Mouse (Mus musculus) thymus, postnatal 10 days (tissue): ENCODE measurements around the gene Arid1b.

Experiments
- DNase-seq, 2 experiments: peaks; one replicate each; pipeline ENCODE4 v3.0.0; 2021; ENCODE audit warnings: low spot score in 2 of 2

Gene Arid1b

DNA sequence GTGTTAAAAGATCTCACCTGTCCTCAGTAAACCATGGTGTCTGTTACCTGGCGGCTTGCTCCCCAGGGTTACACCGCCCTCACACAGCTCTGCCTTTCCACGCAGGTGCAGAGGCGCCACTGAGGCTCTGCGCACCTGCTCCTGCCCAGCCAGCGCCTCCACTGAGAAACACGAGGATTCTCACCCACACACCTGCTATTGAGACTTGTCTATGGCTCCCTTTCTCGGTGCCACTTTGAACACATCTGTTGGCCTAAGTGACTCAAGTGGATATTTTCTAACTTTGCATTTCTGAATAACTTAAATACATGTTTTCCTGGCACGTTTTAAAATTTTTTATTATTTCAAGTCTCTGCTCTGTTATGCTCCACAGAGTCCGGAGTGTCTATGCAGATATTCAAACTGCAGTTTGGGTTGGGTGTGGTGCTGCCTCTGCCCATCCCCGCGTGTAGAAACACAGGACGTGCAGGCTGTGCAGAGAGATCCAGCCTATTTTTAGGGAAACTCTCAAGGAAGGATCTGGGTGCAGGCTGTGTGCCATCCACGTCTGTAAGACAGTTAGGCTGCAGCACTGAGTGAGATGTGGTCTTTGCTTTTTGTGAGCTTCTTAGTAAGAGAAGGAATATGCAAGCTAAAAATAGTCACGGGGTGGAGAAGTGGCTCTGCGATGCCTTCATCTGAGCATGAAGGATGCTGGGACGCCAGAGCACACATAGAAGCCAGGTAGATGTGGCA lies 283.2 kb downstream of the Arid1b start:
- DNase-seq = no peak

DNA sequence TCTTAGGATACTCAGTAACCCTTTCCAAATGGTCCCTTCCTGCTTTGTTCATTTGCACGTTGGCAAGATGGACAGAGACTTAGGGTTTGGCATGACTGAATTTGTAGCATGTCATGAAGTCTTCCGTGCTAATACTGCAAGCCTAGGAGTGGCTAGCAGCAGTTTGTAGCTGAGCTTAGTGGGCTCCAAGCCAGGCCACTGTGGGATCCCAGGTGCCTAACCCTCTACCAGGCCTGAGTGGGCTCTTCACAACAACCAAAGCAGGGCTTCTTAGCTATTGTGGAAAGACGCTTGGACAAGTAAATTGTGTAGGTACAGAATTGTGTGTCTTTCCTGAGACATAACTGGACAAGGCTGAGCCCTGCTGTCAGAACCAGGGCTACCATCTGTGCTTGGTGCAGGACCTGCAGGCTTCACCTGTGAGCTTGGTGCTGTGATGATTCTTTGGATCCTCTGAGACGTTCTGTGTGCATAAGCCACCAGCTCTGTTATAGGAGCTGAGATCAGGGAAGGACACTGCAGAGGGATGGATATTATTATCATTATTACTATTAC lies 286.4 kb downstream of the Arid1b start:
- DNase-seq = no peak

DNA sequence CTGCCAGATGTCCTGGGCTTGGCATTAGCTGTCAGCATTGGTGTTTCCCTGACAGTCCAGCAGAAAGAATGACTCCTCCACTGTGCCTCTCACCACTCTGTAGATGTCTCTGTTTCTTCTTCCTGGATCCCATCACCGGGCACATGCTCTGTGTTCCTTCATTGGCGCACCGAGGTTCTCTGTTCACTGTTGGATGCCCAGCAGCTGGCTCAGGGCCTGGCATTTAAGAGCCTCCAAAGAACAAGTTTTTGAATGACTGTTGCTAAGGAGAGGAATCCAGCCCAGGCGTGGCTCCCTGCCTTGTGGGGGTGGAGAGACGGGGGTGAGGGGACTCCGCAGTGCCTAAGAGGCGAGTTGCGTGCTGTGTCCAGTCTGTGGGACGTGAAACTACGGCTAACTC lies 290.7 kb downstream of the Arid1b start:
- no peak for DNase-seq

DNA sequence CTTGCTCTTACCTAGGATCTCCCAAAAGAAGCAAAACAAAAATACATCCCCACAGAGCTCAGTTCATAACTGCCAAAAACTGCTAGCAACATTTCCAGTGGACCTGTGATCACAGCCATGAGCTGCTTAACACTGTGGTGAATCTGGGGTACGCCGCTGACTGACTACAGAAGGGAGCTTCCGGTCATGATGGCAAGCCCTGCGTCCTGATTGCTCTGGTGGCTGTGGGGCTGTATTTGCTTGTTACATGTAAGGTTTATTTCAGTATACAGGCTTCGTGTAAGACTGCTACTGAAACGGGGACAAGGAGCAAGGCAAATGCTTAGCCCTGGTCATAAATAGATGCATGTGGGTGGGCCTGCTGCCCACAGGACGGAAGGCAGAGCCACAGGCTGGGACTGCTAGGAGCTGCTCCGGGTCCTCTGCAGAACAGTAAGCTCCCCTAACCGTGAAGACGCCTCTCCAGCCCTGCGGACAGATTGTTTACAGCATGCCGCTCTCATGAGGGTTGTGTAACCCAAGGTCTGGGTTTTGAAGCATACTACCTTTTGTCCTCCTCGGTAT lies 291.8 kb downstream of the Arid1b start:
- no peak for DNase-seq

DNA sequence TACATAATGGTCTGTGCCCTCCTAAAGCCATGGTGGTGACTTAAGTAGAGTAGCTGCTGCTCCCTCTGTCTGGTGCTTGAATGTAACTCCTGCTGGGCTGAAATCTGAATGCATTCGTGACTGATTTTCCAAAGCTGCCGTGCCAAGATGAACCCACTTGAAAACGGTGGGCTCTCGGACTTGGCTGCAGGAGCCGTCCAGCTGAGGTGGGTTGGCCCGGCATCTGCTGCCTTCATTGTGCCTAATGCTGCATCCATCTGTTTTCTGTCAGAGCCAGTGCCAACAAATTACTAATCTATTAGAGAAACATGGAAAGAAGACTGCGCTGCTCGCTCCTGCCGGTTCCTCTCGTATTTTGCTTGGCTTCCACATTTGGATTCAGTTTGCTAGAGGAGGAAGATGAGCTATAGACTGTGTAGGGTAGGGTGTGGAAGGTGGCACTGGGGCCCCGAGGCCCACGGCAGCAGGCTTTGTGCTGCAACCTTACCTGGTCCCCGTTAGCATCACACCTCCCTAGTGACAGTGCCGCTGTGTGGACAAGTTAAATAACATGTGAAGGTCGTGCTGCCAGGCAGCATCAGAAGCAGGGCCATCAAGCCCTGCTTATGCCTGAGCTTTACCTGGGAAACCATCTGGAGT lies 292.6 kb downstream of the Arid1b start:
- DNase-seq = no peak

DNA sequence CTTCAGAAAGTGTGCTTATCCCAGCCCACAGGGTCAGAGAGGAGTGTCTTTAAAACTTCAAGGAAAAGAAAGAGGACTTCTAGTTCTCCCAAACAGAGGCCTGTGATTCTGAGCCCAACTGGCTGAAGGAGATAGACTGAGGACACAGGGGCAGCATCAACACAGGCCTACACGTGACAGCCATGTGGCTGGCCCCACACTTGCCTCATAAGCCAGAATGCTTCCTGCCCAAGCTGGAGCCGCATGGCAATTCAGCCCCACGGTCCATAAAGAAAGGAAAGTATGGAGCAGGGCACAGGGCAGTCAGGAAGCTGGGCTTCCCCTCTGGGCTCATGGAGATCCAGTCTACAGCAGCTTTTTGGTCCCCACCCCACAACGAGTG lies 293.1 kb downstream of the Arid1b start:
- DNase-seq = no peak

DNA sequence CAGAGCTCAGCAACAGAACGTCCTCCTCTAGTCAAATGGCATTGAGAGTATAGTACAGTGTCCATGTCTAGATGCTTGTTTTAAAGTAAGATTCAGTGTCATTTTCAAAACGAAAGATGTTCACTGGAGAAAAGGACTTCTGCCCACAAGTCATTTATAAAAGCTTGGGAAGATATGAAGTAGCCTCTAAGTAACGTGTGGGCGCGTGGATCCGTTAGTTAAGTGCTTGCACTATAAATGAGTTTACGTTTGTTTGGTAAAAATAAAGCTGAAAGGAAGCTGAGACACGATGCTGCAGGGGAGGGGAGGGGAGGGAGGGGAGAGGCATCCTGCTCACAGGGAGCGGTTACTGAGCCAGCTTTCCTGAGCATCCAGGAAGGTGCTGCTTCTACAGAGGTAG lies 293.5 kb downstream of the Arid1b start:
- DNase-seq = no peak

DNA sequence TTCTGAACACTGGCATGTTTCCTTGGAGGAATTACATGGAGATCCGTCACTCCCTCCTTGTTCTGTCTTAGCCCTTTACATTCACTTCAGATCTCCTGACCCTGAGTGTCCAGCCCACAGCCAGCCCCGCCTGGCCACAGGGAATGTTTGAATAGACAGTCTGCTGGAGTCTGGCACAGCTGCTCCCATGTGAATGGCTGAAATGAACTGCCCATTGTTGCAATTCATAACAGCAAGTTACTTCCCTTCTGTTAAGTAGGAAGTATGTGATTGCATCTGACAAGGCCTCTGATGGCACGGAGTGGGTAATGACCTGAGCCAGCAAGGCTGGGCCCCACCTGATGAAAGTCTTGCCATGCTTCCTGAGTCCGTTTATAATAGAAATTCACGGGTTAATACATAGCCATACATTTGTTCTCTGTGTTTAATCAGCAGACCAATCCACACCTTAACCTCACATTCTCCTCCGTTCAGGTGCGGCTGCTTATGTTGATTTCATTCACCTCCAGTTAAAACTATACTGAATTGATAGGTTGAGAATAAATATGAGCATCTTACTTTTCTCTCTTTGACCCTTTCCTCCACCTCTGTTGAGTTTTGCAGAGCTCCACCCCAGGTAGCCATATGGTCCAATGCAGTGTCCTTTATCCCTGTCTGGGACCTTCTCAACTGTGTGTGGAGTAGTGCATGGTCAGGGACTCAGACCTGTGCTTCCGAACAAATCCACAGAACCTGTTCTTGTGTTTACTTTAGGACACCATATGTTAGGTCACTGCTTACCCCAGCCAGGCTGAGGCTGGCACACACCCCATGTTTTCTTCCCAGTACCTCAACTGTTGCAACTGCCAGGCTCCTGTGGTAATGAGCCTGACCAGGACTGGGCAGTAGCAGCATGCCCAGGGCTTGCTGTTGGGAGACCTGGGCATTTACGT lies 299.8 kb downstream of the Arid1b start:
- DNase-seq = no peak

DNA sequence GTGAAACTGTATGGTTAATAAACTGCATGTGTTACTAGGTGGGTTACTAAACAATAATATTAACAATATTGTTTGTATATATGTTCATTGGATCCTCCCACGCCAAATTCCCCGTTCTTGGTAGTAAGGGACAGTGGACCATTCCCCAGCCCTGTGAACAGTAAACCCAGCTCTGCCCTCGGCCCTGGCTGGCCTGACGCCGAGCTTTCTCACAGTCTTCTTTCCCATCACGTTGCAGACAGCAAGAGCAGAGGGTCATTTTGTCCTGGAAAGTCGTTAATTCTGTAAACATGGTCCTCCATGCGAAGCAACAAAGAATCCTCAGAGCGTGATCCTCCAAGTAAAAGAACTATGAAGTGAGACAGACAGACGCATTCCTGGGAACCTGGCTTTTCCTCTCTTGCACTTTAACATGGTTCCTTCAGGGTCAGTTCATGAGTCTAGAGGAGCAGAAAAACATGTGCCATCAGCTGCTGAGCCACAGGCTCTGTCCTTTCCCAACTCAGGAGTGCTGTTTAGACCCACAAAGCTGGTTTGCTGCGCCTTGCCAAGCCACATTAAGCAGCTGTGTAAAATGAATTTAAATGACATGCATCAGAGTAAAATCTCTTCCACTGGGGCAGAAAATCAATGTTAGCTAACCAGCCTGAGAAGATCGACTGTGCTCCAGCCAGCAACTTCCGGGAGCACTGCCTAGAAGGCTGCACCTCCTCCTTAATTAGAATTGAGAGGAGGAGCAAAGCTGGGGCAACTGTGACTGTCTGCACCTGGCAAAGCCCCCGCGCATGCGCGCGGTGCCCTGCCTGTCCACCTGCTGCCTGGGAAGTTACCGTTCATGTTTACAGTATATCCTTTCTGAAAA lies 301.2 kb downstream of the Arid1b start:
- DNase-seq = peak; percentile 93

DNA sequence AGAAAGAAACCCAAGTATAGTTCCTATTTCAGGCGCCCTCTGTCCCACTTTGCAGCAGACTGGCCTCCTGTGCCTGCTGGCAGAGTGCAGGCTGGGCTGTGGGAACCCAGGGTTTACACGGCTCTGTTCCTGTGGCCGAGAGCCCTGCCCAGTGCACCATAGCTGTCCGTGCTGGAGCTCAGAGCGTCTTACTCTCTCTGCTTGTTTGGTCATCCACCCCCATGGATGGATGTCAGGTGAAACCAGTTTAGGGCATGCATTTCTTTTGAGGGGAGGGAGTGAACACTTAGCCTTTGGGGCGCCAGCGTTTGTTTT lies 301.8 kb downstream of the Arid1b start:
- no peak for DNase-seq

DNA sequence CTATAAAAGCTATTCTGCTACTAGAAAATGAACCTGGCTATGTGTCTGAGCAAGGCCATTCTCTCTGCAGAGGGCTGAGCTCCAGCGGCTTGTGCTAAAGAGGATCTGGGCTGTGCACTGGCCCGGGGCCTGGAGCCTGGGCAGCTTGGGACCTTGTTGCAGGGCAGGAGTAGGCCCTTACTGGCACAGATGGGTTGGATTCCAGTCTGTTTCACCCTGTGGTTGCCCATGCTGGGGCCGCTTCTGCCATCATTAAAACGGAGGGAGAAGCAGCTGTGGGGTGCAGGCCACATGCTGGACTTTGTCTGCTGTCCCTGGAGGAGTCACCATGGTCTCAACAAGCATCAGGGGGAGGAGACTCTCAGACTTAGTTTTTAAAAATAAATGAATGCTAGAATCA lies 303.4 kb downstream of the Arid1b start:
- no peak for DNase-seq

DNA sequence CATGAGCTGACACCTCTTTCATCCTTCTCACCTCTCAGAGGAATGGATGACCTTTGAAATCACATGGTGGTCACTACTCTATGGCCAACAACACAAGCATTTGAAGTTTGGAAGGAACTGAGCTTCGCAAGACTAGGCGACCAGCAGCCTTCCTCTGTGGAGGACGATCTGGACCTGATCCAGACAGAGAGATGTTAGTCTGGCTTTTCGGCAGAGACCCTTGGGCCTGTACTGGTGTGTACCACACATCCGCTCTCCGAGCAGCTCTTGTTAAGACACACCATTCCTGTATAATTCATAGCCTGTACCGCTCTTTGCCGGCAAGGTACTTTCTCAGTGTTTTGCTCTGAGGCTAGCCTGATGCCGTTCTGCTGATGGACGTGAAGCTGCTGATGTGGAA lies 303.9 kb downstream of the Arid1b start:
- DNase-seq = no peak

DNA sequence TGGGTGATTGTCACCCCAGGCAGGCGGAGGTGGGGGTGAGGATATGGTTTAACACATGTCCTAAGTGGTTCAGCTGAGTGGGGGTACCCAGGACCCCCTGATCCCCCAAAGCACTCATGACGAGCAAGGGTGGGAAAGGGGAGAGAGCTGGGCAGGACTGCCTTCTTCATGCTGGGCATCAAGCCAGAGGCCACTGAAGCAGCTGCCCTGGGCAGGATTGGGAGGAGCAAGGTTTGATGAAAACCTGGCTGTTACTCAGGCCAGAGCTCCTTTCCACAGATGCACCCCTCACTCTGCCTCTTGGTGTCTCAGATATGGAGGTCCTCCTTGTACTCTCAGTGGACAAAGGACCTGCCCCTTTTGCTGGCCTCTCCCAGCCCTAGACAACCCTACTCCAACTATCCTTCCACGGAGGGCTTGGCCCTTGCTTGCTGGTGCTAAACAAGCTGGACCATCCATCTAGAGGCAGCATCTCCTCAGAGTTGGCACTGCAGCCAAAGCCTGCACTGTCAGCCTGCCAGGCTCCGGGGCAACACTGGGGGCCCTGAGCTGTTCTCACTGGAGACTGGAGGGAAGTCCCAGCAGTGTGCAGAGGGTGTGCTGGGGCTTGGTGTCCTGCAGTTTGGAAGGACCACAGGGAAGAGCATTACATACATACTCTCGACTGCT lies 304.9 kb downstream of the Arid1b start:
- no peak for DNase-seq

DNA sequence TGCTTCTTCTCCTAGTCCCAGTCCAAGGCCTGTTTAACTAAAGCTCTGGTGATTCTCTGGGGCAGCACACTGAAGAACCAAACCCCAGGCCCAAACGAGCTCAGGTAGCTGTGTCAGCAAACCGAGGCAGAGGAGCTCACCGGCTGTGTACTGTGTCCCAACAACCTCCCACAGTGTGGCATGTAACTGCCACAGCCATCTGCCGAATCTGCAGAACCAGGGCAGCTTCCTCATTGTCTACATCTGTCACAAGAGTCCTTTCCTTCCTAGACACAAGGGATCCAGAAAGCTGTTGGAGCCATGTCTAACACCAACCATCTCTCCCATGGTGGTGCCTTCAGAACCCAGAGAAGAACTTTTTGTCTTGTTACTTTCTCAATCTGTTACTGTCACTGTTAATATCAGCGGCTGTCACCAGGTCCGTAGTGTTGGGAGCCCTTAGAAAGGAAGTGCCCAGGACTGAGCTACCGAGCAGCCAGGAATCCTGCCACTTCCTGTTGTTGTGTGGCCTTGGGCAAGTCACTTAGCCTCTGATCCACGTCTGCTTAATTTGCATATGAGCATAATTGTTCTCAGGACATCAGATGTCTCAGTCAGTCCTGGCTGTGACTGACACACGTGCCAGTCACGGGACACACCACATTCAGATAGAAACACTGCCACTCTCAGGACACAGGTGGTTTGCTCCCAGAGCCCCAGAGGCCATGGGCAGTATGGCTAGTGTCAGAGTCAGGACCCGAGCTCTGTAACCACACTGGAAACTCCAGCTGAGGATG lies 309.0 kb downstream of the Arid1b start:
- no peak for DNase-seq

DNA sequence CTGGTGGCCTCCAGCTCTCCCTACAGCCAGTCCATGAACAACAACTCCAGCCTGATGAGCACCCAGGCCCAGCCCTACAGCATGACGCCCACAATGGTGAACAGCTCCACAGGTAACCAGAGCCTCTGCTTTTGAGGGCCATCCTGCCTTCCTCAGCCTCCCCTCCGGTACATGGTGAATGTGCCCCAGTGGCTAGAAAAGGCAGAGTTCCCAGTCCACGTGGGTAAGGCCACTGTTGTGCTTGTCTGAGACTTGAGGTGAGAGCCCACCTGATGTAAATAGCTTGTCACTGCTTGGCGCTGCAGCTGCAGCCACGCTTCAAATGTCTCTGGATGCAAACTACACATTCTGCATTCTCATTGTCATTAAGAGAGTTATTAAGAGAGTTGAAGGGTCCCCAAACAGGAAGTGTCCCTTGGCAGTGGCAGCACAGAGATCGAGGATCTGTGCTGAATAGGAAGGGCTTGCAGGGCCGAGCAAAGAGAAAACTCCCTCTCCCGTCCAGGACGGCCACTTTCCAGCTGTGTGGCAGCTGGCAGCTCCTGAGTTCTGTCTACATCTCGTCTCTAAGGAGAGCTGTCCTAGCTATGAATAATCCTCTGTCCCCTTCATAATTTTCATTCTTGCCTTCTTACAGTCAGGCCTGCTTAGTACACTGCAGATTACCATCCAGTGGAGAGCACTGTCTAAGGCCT lies 311.8 kb downstream of the Arid1b start:
- DNase-seq = no peak

DNA sequence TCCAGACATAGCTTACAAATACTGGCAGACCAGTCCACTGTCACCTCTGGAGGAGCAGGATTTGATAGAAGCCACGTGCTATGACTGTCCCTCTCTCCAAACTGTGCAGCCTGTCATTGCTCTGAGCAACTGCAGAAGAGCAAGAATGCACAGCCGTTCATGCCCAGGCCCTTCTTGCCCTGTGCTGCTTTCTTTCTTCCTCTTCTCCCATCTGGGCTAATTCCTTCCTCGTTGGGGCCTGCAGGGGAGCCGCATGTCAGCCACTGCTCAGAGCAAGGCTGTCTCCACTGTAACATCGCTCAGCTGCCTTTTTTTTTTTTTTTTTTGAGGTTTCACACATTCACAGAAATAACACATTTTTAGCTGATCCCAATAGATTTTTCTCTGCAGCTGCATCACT lies 315.8 kb downstream of the Arid1b start:
- no peak for DNase-seq

DNA sequence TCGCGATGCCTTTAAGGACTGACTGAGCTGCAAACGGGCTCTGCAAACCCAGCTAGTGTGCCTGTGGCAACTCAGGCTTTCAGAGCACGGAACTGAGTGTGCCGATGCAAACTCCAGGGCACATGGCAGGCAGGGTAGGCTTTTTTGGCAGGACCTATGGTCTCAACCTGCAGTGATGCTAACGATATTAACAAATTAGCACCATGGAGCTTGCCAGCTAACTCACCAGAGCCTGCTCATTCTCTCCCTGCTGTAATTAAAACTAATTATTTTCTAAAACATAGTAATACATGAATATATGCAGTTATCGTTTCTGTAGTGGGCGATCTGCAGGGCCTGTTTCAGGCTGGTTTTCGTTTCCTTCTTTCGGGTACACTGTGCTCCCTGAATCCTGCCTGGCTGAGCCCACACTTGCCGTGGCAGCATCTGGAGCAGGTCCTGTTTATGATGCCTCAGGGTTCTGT lies 316.3 kb downstream of the Arid1b start:
- no peak for DNase-seq

DNA sequence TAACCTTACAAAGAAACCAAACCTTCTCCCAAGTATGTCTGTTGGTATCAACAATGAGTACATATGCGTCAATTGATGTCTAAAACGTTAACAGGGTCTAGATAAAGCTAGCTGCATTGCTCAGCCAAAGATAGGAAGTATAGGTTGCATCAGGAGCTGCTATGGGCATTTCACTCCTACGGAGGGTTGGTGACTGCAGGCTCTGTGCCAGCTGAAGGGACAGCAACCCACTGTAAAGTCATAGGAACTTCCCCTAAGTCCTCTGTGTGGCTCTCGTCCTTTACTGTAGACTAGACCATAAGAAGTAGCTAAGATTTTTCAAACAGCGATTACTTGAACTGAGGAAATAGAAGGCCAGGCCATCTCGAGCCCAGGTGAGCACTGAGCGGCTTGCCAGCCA lies 316.9 kb downstream of the Arid1b start:
- no peak for DNase-seq

DNA sequence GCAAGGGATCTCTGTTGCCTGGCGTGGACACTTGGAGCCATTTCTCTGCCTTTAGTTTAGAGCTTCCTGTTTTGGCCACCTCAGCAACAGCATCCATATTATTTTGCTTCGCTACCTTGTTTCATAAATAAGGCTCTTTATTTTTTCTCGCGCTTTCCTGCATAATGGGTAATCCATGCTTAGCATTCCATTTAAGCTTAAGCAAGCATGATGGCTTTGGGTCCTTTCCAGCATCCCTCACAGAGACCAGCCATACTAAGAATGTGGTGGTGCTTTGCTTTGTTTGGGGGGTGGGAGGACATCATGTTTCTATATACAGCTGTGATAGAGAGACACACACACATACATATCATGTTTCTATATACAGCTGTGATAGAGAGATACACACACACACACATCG lies 318.2 kb downstream of the Arid1b start:
- no peak for DNase-seq
